Mouse (Mus musculus) urinary bladder, adult 18-20 months (tissue): Measurements from ENCODE around the gene Glod4.

ENCODE experiments used
- DNase-seq, 2 experiments: peaks; one replicate each; pipeline ENCODE4 v3.0.0; 2022; ENCODE audit warnings: low spot score in 2 of 2, mixed read lengths in 2 of 2

Gene Glod4

GRCm38 (mm10) chr11:76146187-76147010 is 97.1 kb downstream of the Glod4 start:
- DNase-seq = no peak

- no peak for DNase-seq
These were observed 98.4 kb downstream of the Glod4 start for GRCm38 (mm10) chr11:76145169-76145568.

- DNase-seq = no peak
These were observed 99.1 kb downstream of the Glod4 start for GRCm38 (mm10) chr11:76144386-76144785.

GRCm38 (mm10) chr11:76137996-76138395 is 105.5 kb downstream of the Glod4 start:
- DNase-seq = no peak

GRCm38 (mm10) chr11:76135641-76136437 is 107.7 kb downstream of the Glod4 start:
- no peak for DNase-seq

GRCm38 (mm10) chr11:76130859-76131258 is 112.7 kb downstream of the Glod4 start:
- DNase-seq = no peak

GRCm38 (mm10) chr11:76125386-76125785 is 118.1 kb downstream of the Glod4 start:
- DNase-seq = no peak

- DNase-seq = no peak
These were observed 120.0 kb downstream of the Glod4 start for GRCm38 (mm10) chr11:76123517-76123916.

GRCm38 (mm10) chr11:76122571-76122970 is 121.0 kb downstream of the Glod4 start:
- DNase-seq = no peak

GRCm38 (mm10) chr11:76121086-76121485 is 122.4 kb downstream of the Glod4 start:
- DNase-seq = no peak

- no peak for DNase-seq
These were observed 123.1 kb downstream of the Glod4 start for GRCm38 (mm10) chr11:76120407-76120901.

GRCm38 (mm10) chr11:76110416-76110815 is 133.1 kb downstream of the Glod4 start:
- DNase-seq = no peak

- no peak for DNase-seq
These were observed 136.7 kb downstream of the Glod4 start for GRCm38 (mm10) chr11:76106551-76107496.

GRCm38 (mm10) chr11:76101154-76101553 is 142.4 kb downstream of the Glod4 start:
- no peak for DNase-seq

GRCm38 (mm10) chr11:76099193-76099975 is 144.1 kb downstream of the Glod4 start:
- DNase-seq = no peak

- DNase-seq = no peak
These were observed 149.9 kb downstream of the Glod4 start for GRCm38 (mm10) chr11:76093610-76094009.

- DNase-seq = no peak
These were observed 153.7 kb downstream of the Glod4 start for GRCm38 (mm10) chr11:76089776-76090175.

GRCm38 (mm10) chr11:76088506-76088905 is 155.0 kb downstream of the Glod4 start:
- DNase-seq = no peak

GRCm38 (mm10) chr11:76085898-76086591 is 157.5 kb downstream of the Glod4 start:
- peak in 1 of 2 experiments; percentile 35 for DNase-seq

- DNase-seq = no peak
These were observed 158.6 kb downstream of the Glod4 start for GRCm38 (mm10) chr11:76084943-76085342.
